Mouse (Mus musculus): ENCODE measurements around the gene Schip1.

Schip1 gene

GRCm38 (mm10) chr3:68565675-68566055 lies 501.1 kb downstream of the Schip1 start:
- no peak for DNase-seq

GRCm38 (mm10) chr3:68567581-68567980 lies 503.0 kb downstream of the Schip1 start:
- DNase-seq, result no peak

- no peak for DNase-seq
Observed at GRCm38 (mm10) chr3:68568149-68568548, 503.5 kb downstream of the Schip1 start.

- DNase-seq, result no peak
Observed at GRCm38 (mm10) chr3:68568716-68569115, 504.1 kb downstream of the Schip1 start.

- DNase-seq, result no peak
Observed at GRCm38 (mm10) chr3:68570319-68570718, 505.7 kb downstream of the Schip1 start.

GRCm38 (mm10) chr3:68572249-68573225 lies 507.9 kb downstream of the Schip1 start:
- DNase-seq, result no peak

- DNase-seq, result no peak
Observed at GRCm38 (mm10) chr3:68573226-68573624, 508.6 kb downstream of the Schip1 start.

- no peak for DNase-seq
Observed at GRCm38 (mm10) chr3:68574097-68574496, 509.5 kb downstream of the Schip1 start.

- no peak for DNase-seq
Observed at GRCm38 (mm10) chr3:68574565-68574964, 510.0 kb downstream of the Schip1 start.

GRCm38 (mm10) chr3:68575636-68576340 lies 511.2 kb downstream of the Schip1 start:
- DNase-seq, result no peak

GRCm38 (mm10) chr3:68576431-68576830 lies 511.8 kb downstream of the Schip1 start:
- no peak for DNase-seq

GRCm38 (mm10) chr3:68576948-68577347 lies 512.3 kb downstream of the Schip1 start:
- DNase-seq, result no peak

- no peak for DNase-seq
Observed at GRCm38 (mm10) chr3:68581591-68581990, 517.0 kb downstream of the Schip1 start.

GRCm38 (mm10) chr3:68582103-68582740 lies 517.6 kb downstream of the Schip1 start:
- DNase-seq, result no peak

- DNase-seq, result no peak
Observed at GRCm38 (mm10) chr3:68583031-68583693, 518.6 kb downstream of the Schip1 start.

GRCm38 (mm10) chr3:68583771-68584511 lies 519.3 kb downstream of the Schip1 start:
- no peak for DNase-seq

GRCm38 (mm10) chr3:68585213-68585612 lies 520.6 kb downstream of the Schip1 start:
- DNase-seq, result no peak

- no peak for DNase-seq
Observed at GRCm38 (mm10) chr3:68586646-68587064, 522.1 kb downstream of the Schip1 start.

GRCm38 (mm10) chr3:68587567-68588245 lies 523.1 kb downstream of the Schip1 start:
- no peak for DNase-seq

GRCm38 (mm10) chr3:68589220-68589840 lies 524.7 kb downstream of the Schip1 start:
- DNase-seq, result no peak

GRCm38 (mm10) chr3:68590436-68590835 lies 525.8 kb downstream of the Schip1 start:
- no peak for DNase-seq

All from kidney, adult 18-20 months (tissue).